Mouse (Mus musculus) G1E (cell line): ENCODE measurements around the gene Sel1l3. TPM values are rescaled to one million over a fixed set of nuclear protein-coding genes. Genes with fewer than 3 reads are reported as not detected.
A peak's percentile ranks its signal among the peaks of the same experiment; 100 is the strongest.

Experiments
- ATAC-seq: 2 replicates; pipeline ENCODE4 v1.8.0; 2016; ENCODE audit warnings: mild to moderate bottlenecking; ENCODE audit not compliant: insufficient number of reproducible peaks, poor library complexity, low FRiP score, severe bottlenecking; ENCODE audit errors: extremely low read depth
- DNase-seq: peaks from one replicate; pipeline ENCODE4 v3.0.0; 2012; ENCODE audit warnings: low spot score
- H3K27me3 ChIP-seq: 2 replicates; pipeline ENCODE4 v1.6.1; 2012; ENCODE audit warnings: mild to moderate bottlenecking, low read length, inconsistent platforms; ENCODE audit not compliant: insufficient read depth
- H3K36me3 ChIP-seq: replicated peaks from 2 replicates; pipeline ENCODE3; 2012; ENCODE audit warnings: mild to moderate bottlenecking, inconsistent platforms
- H3K4me1 ChIP-seq: 2 replicates; pipeline ENCODE4 v1.6.1; 2012; ENCODE audit warnings: low read depth, low read length, inconsistent platforms, mixed read lengths; ENCODE audit not compliant: insufficient read depth
- H3K4me3 ChIP-seq: 2 replicates; pipeline ENCODE4 v1.5.1; 2012; ENCODE audit warnings: low read depth, mild to moderate bottlenecking, inconsistent platforms, low read length, moderate library complexity, mixed read lengths
- H3K9me3 ChIP-seq: replicated peaks from 2 replicates; pipeline ENCODE4 v1.6.1; 2012; ENCODE audit warnings: inconsistent platforms
- CTCF ChIP-seq: IDR thresholded peaks from 2 replicates; pipeline ENCODE4 v1.5.1; 2012; ENCODE audit warnings: low read depth, low read length, inconsistent platforms, mixed read lengths
- GATA1 ChIP-seq: IDR thresholded peaks from 2 replicates; pipeline ENCODE4 v1.6.1; 2012; ENCODE audit warnings: borderline replicate concordance, low read length, inconsistent platforms, mixed read lengths
- GATA2 ChIP-seq: IDR thresholded peaks from 2 replicates; pipeline ENCODE4 v1.6.1; 2012; ENCODE audit warnings: low read depth, low read length, inconsistent platforms, borderline replicate concordance
- POLR2AphosphoS5 ChIP-seq: IDR thresholded peaks from 2 replicates; pipeline ENCODE4 v1.6.1; 2012; ENCODE audit warnings: low read depth, low read length, inconsistent platforms; ENCODE audit not compliant: insufficient replicate concordance
- TAL1 ChIP-seq: conservative IDR thresholded peaks from 2 replicates; pipeline ENCODE4 v1.6.1; 2012; ENCODE audit warnings: low read depth, low read length, inconsistent platforms, mixed read lengths
- polyA plus RNA-seq: library from polyadenylated mRNA; stranded (reverse); fragments of >175 nt; gene quantifications from 2 replicates; pipeline ENCODE4 v1.2.3, GENCODE M21; 2012
- total RNA-seq, 2 experiments: library from RNA; stranded (forward) in 1 of 2; stranded (reverse) in 1 of 2; fragments of 200-1000 nt in 1 of 2; fragments of >200 nt in 1 of 2; fragmentation: Nextera tagmentation in 1 of 2; gene quantifications; 2 replicates each; pipeline ENCODE4 v1.2.3; 2014 to 2017

Sel1l3 gene
- total and polyA plus RNA-seq, 3 experiments = 0.44 TPM; not detected in 2

GRCm38 (mm10) chr5:53142587-53142986 is 71.1 kb downstream of the Sel1l3 start:
- Histone ChIP-seq H3K4me3 (no peak overlapping the region), H3K4me1 (no peaks in the 10 kb centered on the region), H3K36me3 (no peaks in the 10 kb centered on the region), H3K9me3 (peaks cover 47% of the 10 kb centered on the region), H3K27me3 (no peaks in the 10 kb centered on the region)
- ATAC-seq (no peak), DNase-seq (no peak)
- TF ChIP-seq GATA2 (no peak), POLR2AphosphoS5 (no peak), TAL1 (no peak), GATA1 (no peak), CTCF (no peak)

GRCm38 (mm10) chr5:53140158-53140927 is 73.4 kb downstream of the Sel1l3 start:
- no peaks in the 10 kb centered on the region for H3K4me1 ChIP-seq
- H3K9me3 ChIP-seq = peaks cover 35% of the 10 kb centered on the region
- DNase-seq (no peak), ATAC-seq (peak; percentile 52)
- H3K36me3 ChIP-seq = no peaks in the 10 kb centered on the region
- no peak overlapping the region for H3K4me3 ChIP-seq
- TF ChIP-seq GATA1 = no peak
- TF ChIP-seq GATA2 = no peak
- no peak for TF ChIP-seq CTCF
- no peak for TF ChIP-seq TAL1
- no peak for TF ChIP-seq POLR2AphosphoS5
- H3K27me3 ChIP-seq = no peaks in the 10 kb centered on the region

GRCm38 (mm10) chr5:53139566-53139965 is 74.2 kb downstream of the Sel1l3 start:
- TF ChIP-seq POLR2AphosphoS5 (no peak), TAL1 (no peak), CTCF (no peak), GATA2 (no peak), GATA1 (no peak)
- no peaks in the 10 kb centered on the region for H3K27me3 ChIP-seq
- no peak for DNase-seq
- no peaks in the 10 kb centered on the region for H3K36me3 ChIP-seq
- H3K9me3 ChIP-seq = peaks cover 28% of the 10 kb centered on the region
- no peak overlapping the region for H3K4me3 ChIP-seq
- no peaks in the 10 kb centered on the region for H3K4me1 ChIP-seq
- no peak for ATAC-seq

DNA sequence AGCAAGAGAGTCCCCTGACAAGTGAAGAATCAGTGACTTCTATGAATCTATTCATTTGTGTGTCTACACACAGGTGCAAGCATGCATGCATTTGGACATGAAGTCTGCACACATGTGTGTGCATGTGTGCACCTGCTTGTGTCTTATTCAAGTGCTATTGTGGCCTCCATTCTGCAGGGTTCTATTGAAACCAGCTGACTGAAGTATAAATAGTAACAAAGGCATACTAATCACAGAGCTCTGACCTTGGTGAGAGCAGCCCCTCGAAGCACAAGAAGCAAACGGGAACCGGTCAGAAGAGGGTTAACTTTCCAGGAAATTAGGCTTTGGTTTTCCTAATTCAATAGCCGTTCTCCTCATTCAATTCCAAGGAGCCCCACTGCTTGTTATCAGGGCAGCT is 74.6 kb downstream of the Sel1l3 start:
- no peak overlapping the region for H3K4me3 ChIP-seq
- ATAC-seq (no peak), DNase-seq (no peak)
- no peaks in the 10 kb centered on the region for H3K4me1 ChIP-seq
- no peaks in the 10 kb centered on the region for H3K36me3 ChIP-seq
- peaks cover 24% of the 10 kb centered on the region for H3K9me3 ChIP-seq
- TF ChIP-seq GATA1 (no peak), GATA2 (no peak), CTCF (no peak), POLR2AphosphoS5 (no peak), TAL1 (no peak)
- H3K27me3 ChIP-seq = no peaks in the 10 kb centered on the region

GRCm38 (mm10) chr5:53138025-53138424 is 75.7 kb downstream of the Sel1l3 start:
- TF ChIP-seq TAL1 (no peak), CTCF (no peak), GATA2 (no peak), GATA1 (no peak), POLR2AphosphoS5 (no peak)

GRCm38 (mm10) chr5:53135984-53136383 is 77.7 kb downstream of the Sel1l3 start:
- no peak for ATAC-seq
- no peak for DNase-seq
- Histone ChIP-seq H3K36me3 (no peaks in the 10 kb centered on the region), H3K27me3 (no peaks in the 10 kb centered on the region), H3K9me3 (peaks cover 8% of the 10 kb centered on the region), H3K4me3 (no peak overlapping the region), H3K4me1 (no peaks in the 10 kb centered on the region)
- TF ChIP-seq TAL1 (no peak), GATA1 (no peak), CTCF (no peak), POLR2AphosphoS5 (no peak), GATA2 (no peak)

More at GRCm38 (mm10) chr5:53138025-53138424, 75.7 kb downstream of the Sel1l3 start:
- no peak for ATAC-seq
- peaks cover 19% of the 10 kb centered on the region for H3K9me3 ChIP-seq
- no peak overlapping the region for H3K4me3 ChIP-seq
- no peaks in the 10 kb centered on the region for H3K27me3 ChIP-seq
- no peaks in the 10 kb centered on the region for H3K36me3 ChIP-seq
- no peak for DNase-seq
- H3K4me1 ChIP-seq = no peaks in the 10 kb centered on the region
